Comparison of ENCODE assay signal across 8 mouse cellular contexts in the genomic region with DNA sequence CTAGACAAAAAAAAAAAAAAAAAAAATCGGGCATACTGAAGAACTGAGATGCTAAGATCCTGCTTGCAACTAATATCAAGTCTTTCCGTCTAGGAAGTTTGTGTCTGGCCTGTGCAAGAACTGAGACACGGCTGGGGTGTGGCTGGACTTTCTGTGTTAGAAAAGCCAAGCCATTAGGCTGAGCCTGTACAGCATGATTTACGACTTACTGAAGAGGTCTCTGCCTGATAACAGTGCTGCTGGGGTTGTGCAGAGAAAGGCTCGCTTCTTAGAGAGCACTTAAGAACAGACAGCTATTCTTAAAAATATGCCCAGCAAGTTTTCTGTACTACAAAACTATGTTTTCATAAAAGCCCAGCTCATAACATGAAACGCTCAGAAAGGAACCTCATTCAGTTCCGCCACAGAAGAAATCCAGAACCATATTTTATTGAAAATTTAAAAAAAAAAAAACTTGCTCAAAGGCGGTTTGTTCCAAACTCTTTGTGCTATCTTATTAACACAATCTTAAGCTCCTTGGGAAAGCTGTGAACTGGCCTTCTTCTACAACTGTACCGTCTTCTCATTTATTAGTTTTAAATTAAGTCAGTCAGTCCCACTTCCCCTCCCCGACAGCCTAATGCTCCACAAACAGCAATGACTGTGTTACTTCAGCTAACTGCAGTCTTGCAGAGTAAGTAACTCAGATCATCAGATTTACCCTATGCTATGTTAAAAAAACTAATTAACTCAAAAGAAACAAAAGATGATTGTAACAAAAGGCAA. TPM values are rescaled to one million over a fixed set of nuclear protein-coding genes. Genes with fewer than 3 reads are reported as not detected.
DNase-seq lines count a peak whose midpoint lies in the region; ATAC-seq lines count a peak whose summit lies in the region.

No protein-coding gene starts in this region.

- H3K4me3 ChIP-seq in hindbrain, embryonic 11.5 days (ENCODE audit: low read depth, low read length), result no peak overlapping the region
- H3K4me3 ChIP-seq in hindbrain, embryonic 10.5 days, result no peak overlapping the region
- no peak overlapping the region for H3K4me3 ChIP-seq in liver, embryonic 11.5 days (ENCODE audit: low read depth, low read length)

- DNase-seq in hindbrain, embryonic 11.5 days (ENCODE audit: low spot score), result peak; percentile 22
- DNase-seq in hindbrain, embryonic 10.5 days (ENCODE audit: low spot score), result no peak
- peak; percentile 68 for DNase-seq in 3T3-L1 (ENCODE audit: low read depth, low spot score)
- no peak for DNase-seq in liver, embryonic 11.5 days (ENCODE audit: low spot score)
- DNase-seq in gastrocnemius, postnatal 14 days, result no peak
- DNase-seq in adrenal gland, postnatal 4 days (ENCODE audit: low spot score in 2 of 2), result no peak
- no peak for DNase-seq in left cerebral cortex, postnatal 4 days

- 57% methylated on average over 10 of the region's 10 CpGs for WGBS in hindbrain, embryonic 11.5 days
- 72% methylated on average over 10 of the region's 10 CpGs for WGBS in hindbrain, embryonic 10.5 days
- 40% methylated on average over 10 of the region's 10 CpGs for WGBS in liver, embryonic 11.5 days

- H3K27me3 ChIP-seq in hindbrain, embryonic 11.5 days (ENCODE audit: control insufficient read depth, insufficient read depth, low read length), result no peaks in the 10 kb centered on the region
- no peaks in the 10 kb centered on the region for H3K27me3 ChIP-seq in hindbrain, embryonic 10.5 days (ENCODE audit: insufficient read depth, poor library complexity, severe bottlenecking)
- H3K27me3 ChIP-seq in liver, embryonic 11.5 days (replicated peaks; ENCODE audit: control insufficient read depth, insufficient read depth, low read length), result no peaks in the 10 kb centered on the region

- H3K4me2 ChIP-seq in hindbrain, embryonic 11.5 days (replicated peaks; ENCODE audit: low read depth, low read length), result no peak overlapping the region
- peak overlapping the region; percentile 6; the same call in 1 of the 2 replicates for H3K4me2 ChIP-seq in liver, embryonic 11.5 days

- intact Hi-C loops in gastrocnemius, postnatal 14 days (cut with DNase I; ENCODE audit: low total_unique reads), result no loop called here
- intact Hi-C loops in left cerebral cortex, postnatal 4 days (cut with DNase I), result no loop called here

- H3K4me1 ChIP-seq in hindbrain, embryonic 11.5 days (replicated peaks; ENCODE audit: control insufficient read depth, insufficient read depth, low read length), result peaks cover 7% of the 10 kb centered on the region; the same call in 1 of the 2 replicates
- H3K4me1 ChIP-seq in hindbrain, embryonic 10.5 days (replicated peaks), result peaks cover 46% of the 10 kb centered on the region
- peaks cover 39% of the 10 kb centered on the region for H3K4me1 ChIP-seq in liver, embryonic 11.5 days (replicated peaks; ENCODE audit: control insufficient read depth, insufficient read depth, low read length)

- no peaks in the 10 kb centered on the region for H3K9me3 ChIP-seq in hindbrain, embryonic 11.5 days (ENCODE audit: control insufficient read depth, low read length)
- H3K9me3 ChIP-seq in hindbrain, embryonic 10.5 days, result no peaks in the 10 kb centered on the region
- no peaks in the 10 kb centered on the region for H3K9me3 ChIP-seq in liver, embryonic 11.5 days (ENCODE audit: control insufficient read depth, low read length)

- H3K9ac ChIP-seq in hindbrain, embryonic 11.5 days (ENCODE audit: low read depth, low read length), result no peak overlapping the region
- H3K9ac ChIP-seq in liver, embryonic 11.5 days (ENCODE audit: low read depth, low read length), result no peak overlapping the region

- no peak for ATAC-seq in hindbrain, embryonic 11.5 days (ENCODE audit: low FRiP score)
- peak; percentile 71 for ATAC-seq in common myeloid progenitor, adult 5-6 weeks (replicated peaks; ENCODE audit: low read depth, poor library complexity, severe bottlenecking)
- ATAC-seq in liver, embryonic 11.5 days (replicated peaks; ENCODE audit: low FRiP score), result peak; percentile 66

- no peak overlapping the region for H3K27ac ChIP-seq in hindbrain, embryonic 11.5 days (ENCODE audit: low read depth, low read length)
- no peak overlapping the region for H3K27ac ChIP-seq in hindbrain, embryonic 10.5 days
- H3K27ac ChIP-seq in liver, embryonic 11.5 days (ENCODE audit: low read depth, low read length), result peak overlapping the region; percentile 38; the same call in 1 of the 2 replicates

- H3K36me3 ChIP-seq in hindbrain, embryonic 11.5 days (ENCODE audit: control insufficient read depth, insufficient read depth, low read length), result no peaks in the 10 kb centered on the region
- peaks cover 10% of the 10 kb centered on the region for H3K36me3 ChIP-seq in hindbrain, embryonic 10.5 days
- no peaks in the 10 kb centered on the region; the same call in 1 of the 2 replicates for H3K36me3 ChIP-seq in liver, embryonic 11.5 days (ENCODE audit: control insufficient read depth, insufficient read depth, low read length)

RNA-seq across cellular contexts. Expression of a gene that starts 26.1 kb away (rescaled TPM):
- polyA plus RNA-seq in hindbrain, embryonic 11.5 days (2014; fragmentation: Nextera tagmentation; extraction: Ambion mirVana), result 56.8 and 69.4 TPM in 2 replicates
- polyA plus RNA-seq in hindbrain, embryonic 10.5 days (2016; fragmentation: Nextera tagmentation; extraction: Ambion mirVana), result 31.8 and 39.9 TPM in 2 replicates
- total RNA-seq in common myeloid progenitor, adult 5-6 weeks (2017), result 62.4 and 102 TPM in 2 replicates
- 14.2 and 15.3 TPM in 2 replicates for polyA plus RNA-seq in liver, embryonic 11.5 days (2014; fragmentation: Nextera tagmentation; extraction: Ambion mirVana)
- total RNA-seq in gastrocnemius, postnatal 14 days (2021), result 10 to 100 TPM; 26.8 to 33.7 TPM
- 100 to 1,000 TPM in 1 of 2 experiments, 10 to 100 TPM in 1; 86.5 to 106 TPM for total RNA-seq in adrenal gland, postnatal 4 days (2021)
- total RNA-seq in left cerebral cortex, postnatal 4 days (2021), result 100 to 1,000 TPM; 235 to 259 TPM

Comparison
In these comparisons a context has a peak if more than half of its experiments do, and no peak if none do; other contexts are left out.
1. DNase-seq: peak in hindbrain, embryonic 11.5 days (single experiment) and 3T3-L1 (single experiment); none in hindbrain, embryonic 10.5 days (single experiment), liver, embryonic 11.5 days (single experiment), gastrocnemius, postnatal 14 days (single experiment), adrenal gland, postnatal 4 days (0 of 2) and left cerebral cortex, postnatal 4 days (single experiment).